Mouse (Mus musculus): ENCODE measurements around the gene Ddo. TPM values are rescaled to one million over a fixed set of nuclear protein-coding genes. Genes with fewer than 3 reads are reported as not detected.

Ddo gene
- polyA plus RNA-seq, 1 experiment from 2014 or later, result 22.9 TPM

GRCm38 (mm10) chr10:40726989-40727388 is 97.2 kb downstream of the Ddo start:
- 62% methylated on average over 5 of the region's 5 CpGs for WGBS
- no peaks in the 10 kb centered on the region for H3K36me3 ChIP-seq (ENCODE audit: control insufficient read depth, insufficient read depth, low read length)
- H3K9me3 ChIP-seq (ENCODE audit: control insufficient read depth, low read length), result no peaks in the 10 kb centered on the region
- no peaks in the 10 kb centered on the region for H3K27me3 ChIP-seq (ENCODE audit: control insufficient read depth, insufficient read depth, low read length)
- H3K4me2 ChIP-seq (ENCODE audit: low read length), result no peak overlapping the region
- H3K4me3 ChIP-seq (ENCODE audit: control insufficient read depth in 1 of 2, insufficient read depth in 1 of 2, low read depth in 1 of 2, low read length in 2 of 2), result no peak overlapping the region
- H3K9ac ChIP-seq (ENCODE audit: low read length), result no peak overlapping the region
- H3K27ac ChIP-seq (replicated peaks in 1 of 2; ENCODE audit: control insufficient read depth in 1 of 2, insufficient read depth in 1 of 2, low read depth in 2 of 2, low read length in 2 of 2), result no peak overlapping the region
- H3K4me1 ChIP-seq (ENCODE audit: control insufficient read depth in 2 of 2, insufficient read depth in 2 of 2, low read length in 2 of 2), result peaks cover 3 to 4% of the 10 kb centered on the region in 2 experiments; a peak in 2 of 4 replicates
- no peak for ATAC-seq (ENCODE audit: insufficient number of reproducible peaks, insufficient read depth, low FRiP score, low read depth)

- Histone ChIP-seq H3K27ac (replicated peaks in 1 of 2; ENCODE audit: control insufficient read depth in 1 of 2, insufficient read depth in 1 of 2, low read depth in 2 of 2, low read length in 2 of 2) (no peak overlapping the region), H3K9ac (ENCODE audit: low read length) (no peak overlapping the region), H3K9me3 (ENCODE audit: control insufficient read depth, low read length) (no peaks in the 10 kb centered on the region), H3K4me2 (ENCODE audit: low read length) (no peak overlapping the region), H3K27me3 (ENCODE audit: control insufficient read depth, insufficient read depth, low read length) (no peaks in the 10 kb centered on the region), H3K4me3 (ENCODE audit: control insufficient read depth in 1 of 2, insufficient read depth in 1 of 2, low read depth in 1 of 2, low read length in 2 of 2) (no peak overlapping the region), H3K36me3 (ENCODE audit: control insufficient read depth, insufficient read depth, low read length) (no peaks in the 10 kb centered on the region), H3K4me1 (ENCODE audit: control insufficient read depth in 2 of 2, insufficient read depth in 2 of 2, low read length in 2 of 2) (peaks cover under 1 to 2% of the 10 kb centered on the region in 2 experiments; a peak in 2 of 4 replicates)
- ATAC-seq (ENCODE audit: insufficient number of reproducible peaks, insufficient read depth, low FRiP score, low read depth), result no peak
- WGBS, result 75% methylated on average over 5 of the region's 5 CpGs
Measured at GRCm38 (mm10) chr10:40730200-40730599, 100.4 kb downstream of the Ddo start.

Other genes with a start within 250 kb of the Ddo start
- not detected in 2 replicates for gene Slc22a16, start 59.7 kb upstream of the Ddo start, polyA plus RNA-seq (2014; fragmentation: Nextera tagmentation; extraction: Ambion mirVana)
- 3.6 and 3.8 TPM in 2 replicates for gene Mettl24, start 53.3 kb downstream of the Ddo start, polyA plus RNA-seq (2014; fragmentation: Nextera tagmentation; extraction: Ambion mirVana)